Mouse (Mus musculus) testis, postnatal 10 days (tissue): ENCODE results near the gene Rgl1.

Experiments used
- DNase-seq: peaks from one replicate; pipeline ENCODE4 v3.0.0; 2021; ENCODE audit warnings: low spot score

Gene Rgl1

GRCm38 (mm10) chr1:152543449-152544159, 222.5 kb downstream of the Rgl1 start:
- no peak for DNase-seq

GRCm38 (mm10) chr1:152542747-152543378, 223.3 kb downstream of the Rgl1 start:
- no peak for DNase-seq

- DNase-seq = no peak
These were observed 225.8 kb downstream of the Rgl1 start for GRCm38 (mm10) chr1:152540304-152540887.

- no peak for DNase-seq
These were observed 227.3 kb downstream of the Rgl1 start for GRCm38 (mm10) chr1:152538817-152539216.

GRCm38 (mm10) chr1:152537186-152537585, 229.0 kb downstream of the Rgl1 start:
- no peak for DNase-seq

- no peak for DNase-seq
These were observed 229.6 kb downstream of the Rgl1 start for GRCm38 (mm10) chr1:152536416-152537018.

- DNase-seq = no peak
These were observed 231.6 kb downstream of the Rgl1 start for GRCm38 (mm10) chr1:152534531-152534930.

GRCm38 (mm10) chr1:152531498-152531897, 234.7 kb downstream of the Rgl1 start:
- no peak for DNase-seq

- no peak for DNase-seq
These were observed 237.4 kb downstream of the Rgl1 start for GRCm38 (mm10) chr1:152528778-152529177.

GRCm38 (mm10) chr1:152528214-152528613, 237.9 kb downstream of the Rgl1 start:
- no peak for DNase-seq

- DNase-seq = no peak
These were observed 240.0 kb downstream of the Rgl1 start for GRCm38 (mm10) chr1:152526154-152526553.

- DNase-seq = peak; percentile 76
These were observed 241.0 kb downstream of the Rgl1 start for GRCm38 (mm10) chr1:152524987-152525648.

GRCm38 (mm10) chr1:152524098-152524892, 241.9 kb downstream of the Rgl1 start:
- DNase-seq = no peak

GRCm38 (mm10) chr1:152523292-152523691, 242.9 kb downstream of the Rgl1 start:
- no peak for DNase-seq

GRCm38 (mm10) chr1:152522226-152522625, 243.9 kb downstream of the Rgl1 start:
- no peak for DNase-seq

- DNase-seq = peak; percentile 74
These were observed 245.2 kb downstream of the Rgl1 start for GRCm38 (mm10) chr1:152520798-152521575.

GRCm38 (mm10) chr1:152518971-152519370, 247.2 kb downstream of the Rgl1 start:
- DNase-seq = no peak

GRCm38 (mm10) chr1:152517057-152517570, 249.0 kb downstream of the Rgl1 start:
- DNase-seq = no peak

- DNase-seq = no peak
These were observed 251.9 kb downstream of the Rgl1 start for GRCm38 (mm10) chr1:152514256-152514655.

- DNase-seq = no peak
These were observed 254.9 kb downstream of the Rgl1 start for GRCm38 (mm10) chr1:152511237-152511636.
